Mouse (Mus musculus): Measurements from ENCODE around the gene Gm45140.

The Gm45140 gene

DNA sequence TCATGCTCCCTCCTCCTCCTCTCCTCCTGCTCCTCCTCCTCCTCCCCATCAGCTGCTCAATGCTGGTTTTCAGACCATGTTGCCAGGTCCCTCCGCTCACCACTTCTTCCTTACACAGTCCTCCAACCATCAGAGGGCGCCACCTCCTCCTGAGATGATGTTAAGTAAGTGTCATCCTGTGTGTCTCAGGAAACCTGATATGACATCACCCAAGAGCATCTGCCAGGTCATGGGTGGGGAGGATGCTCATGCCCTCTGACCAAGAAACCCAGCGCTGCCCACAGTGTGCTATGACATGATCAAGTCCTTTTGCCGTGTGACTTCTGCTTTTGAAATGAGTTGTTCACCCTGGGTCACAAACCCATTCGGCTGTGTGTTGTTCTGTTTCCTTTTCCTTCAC is 92.8 kb downstream of the Gm45140 start:
- DNase-seq (ENCODE audit: low spot score in 2 of 2) = peak; percentile 55 to 68

- peak; percentile 51 to 56 for DNase-seq (ENCODE audit: low spot score in 2 of 2)
These were observed 93.6 kb downstream of the Gm45140 start for GRCm38 (mm10) chr6:87741978-87742377.

DNA sequence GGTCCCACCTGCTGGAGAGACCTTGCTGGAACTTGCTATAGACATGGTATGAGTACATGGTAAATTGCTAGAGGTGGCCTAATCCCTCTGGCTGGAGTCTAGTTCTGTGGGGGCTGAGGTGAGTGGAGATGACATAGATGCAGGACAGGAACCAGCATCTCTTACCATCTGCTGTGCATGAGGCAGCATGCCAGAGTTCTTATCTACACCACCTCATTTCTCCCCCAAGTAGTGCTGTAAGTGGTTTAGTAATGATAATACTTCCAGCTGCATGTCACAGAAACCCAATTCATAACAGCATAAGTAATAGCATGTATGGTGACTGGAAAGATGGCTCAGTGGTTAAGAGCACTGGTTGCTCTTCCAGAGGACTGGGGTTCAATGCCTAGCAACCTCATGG is 95.1 kb downstream of the Gm45140 start:
- no peak for DNase-seq (ENCODE audit: low spot score in 2 of 2)

GRCm38 (mm10) chr6:87739898-87740297 is 95.7 kb downstream of the Gm45140 start:
- DNase-seq (ENCODE audit: low spot score in 2 of 2) = no peak
